Mouse (Mus musculus) hindbrain, postnatal 0 days (tissue): ENCODE results near the gene BC005537. TPM values are rescaled to one million over a fixed set of nuclear protein-coding genes. Genes with fewer than 3 reads are reported as not detected.

Experiments
- ATAC-seq: fragments of 200-750 bp; cut with Nextera tagmentation; 2 replicates; pipeline ENCODE4 v1.8.0; 2017; ENCODE audit warnings: mild to moderate bottlenecking, moderate TSS enrichment, moderate library complexity
- DNase-seq: peaks from one replicate; pipeline ENCODE4 v3.0.0-alpha.2; 2015; ENCODE audit warnings: low spot score
- H3K27ac ChIP-seq: fragments of 300-500 bp; sonication (generic); 2 replicates; pipeline ENCODE4 v1.5.1; 2014; ENCODE audit warnings: mild to moderate bottlenecking
- H3K27me3 ChIP-seq: fragments of 300-500 bp; sonication (generic); 2 replicates; pipeline ENCODE4 v1.6.1; 2014; ENCODE audit warnings: low read length, mixed read lengths; ENCODE audit not compliant: insufficient read depth
- H3K36me3 ChIP-seq: fragments of 300-500 bp; sonication (generic); 2 replicates; pipeline ENCODE4 v1.6.1; 2014; ENCODE audit warnings: low read length, mixed read lengths; ENCODE audit not compliant: insufficient read depth
- H3K4me1 ChIP-seq: fragments of 300-500 bp; sonication (generic); 2 replicates; pipeline ENCODE4 v1.6.1; 2014; ENCODE audit warnings: antibody characterized with exemption, low read length, mixed read lengths; ENCODE audit not compliant: insufficient read depth
- H3K4me2 ChIP-seq: fragments of 300-500 bp; sonication (generic); 2 replicates; pipeline ENCODE4 v1.6.1; 2014; ENCODE audit warnings: low read depth, mild to moderate bottlenecking, low read length, moderate library complexity, mixed read lengths
- H3K4me3 ChIP-seq: fragments of 300-500 bp; sonication (generic); 2 replicates; pipeline ENCODE4 v1.5.1; 2014; ENCODE audit warnings: low read length
- H3K9ac ChIP-seq: fragments of 300-500 bp; sonication (generic); replicated peaks from 2 replicates; pipeline ENCODE4 v1.6.1; 2014; ENCODE audit warnings: mild to moderate bottlenecking, low read length, moderate library complexity, mixed read lengths
- H3K9me3 ChIP-seq: fragments of 300-500 bp; sonication (generic); 2 replicates; pipeline ENCODE4 v1.6.1; 2016; ENCODE audit warnings: low read length, mixed read lengths
- CTCF ChIP-seq: IDR thresholded peaks from 2 replicates; pipeline ENCODE4 v1.5.1; 2016; ENCODE audit warnings: antibody characterized with exemption, control low read depth, low read depth
- WGBS: fragments of 180-500 bp; shearing (Covaris S2); extraction: QIAGEN DNeasy Blood & Tissue Kit; methylation state at CpG from one replicate; pipeline ENCODE4 v1.1.7; 2014; 5-methylcytosine and 5-hydroxymethylcytosine counted together
- polyA plus RNA-seq: library from polyadenylated mRNA; unstranded; fragments of >200 nt; fragmentation: Nextera tagmentation; extraction: Ambion mirVana; gene quantifications from 2 replicates; pipeline ENCODE4 v1.2.1, GENCODE M21; 2015
- total RNA-seq: library from RNA; depleted of rRNA; stranded (reverse); fragments of >200 nt; gene quantifications from 2 replicates; pipeline ENCODE4 v1.2.3, GENCODE M21; 2014

BC005537 gene
- total and polyA plus RNA-seq, 2 experiments from 2014 or later = 16.4 to 39.2 TPM

GRCm38 (mm10) chr13:24812521-24812920 lies 11.1 kb downstream of the BC005537 start:
- no peak overlapping the region for H3K4me3 ChIP-seq
- H3K36me3 ChIP-seq = peaks cover 41% of the 10 kb centered on the region
- WGBS = 90% methylated on average over 2 of the region's 2 CpGs
- H3K4me1 ChIP-seq = no peaks in the 10 kb centered on the region
- H3K27me3 ChIP-seq = no peaks in the 10 kb centered on the region
- H3K4me2 ChIP-seq = no peak overlapping the region
- no peak for TF ChIP-seq CTCF
- no peak overlapping the region for H3K9ac ChIP-seq
- no peak overlapping the region for H3K27ac ChIP-seq
- ATAC-seq (no peak), DNase-seq (no peak)
- no peaks in the 10 kb centered on the region for H3K9me3 ChIP-seq

GRCm38 (mm10) chr13:24814616-24815015 lies 13.2 kb downstream of the BC005537 start:
- peaks cover 49% of the 10 kb centered on the region for H3K36me3 ChIP-seq
- no peak overlapping the region for H3K27ac ChIP-seq
- no peak for DNase-seq
- 85% methylated on average over 1 of the region's 1 CpGs for WGBS
- no peak overlapping the region for H3K4me2 ChIP-seq
- H3K4me3 ChIP-seq = no peak overlapping the region
- H3K4me1 ChIP-seq = no peaks in the 10 kb centered on the region
- no peaks in the 10 kb centered on the region for H3K27me3 ChIP-seq
- H3K9me3 ChIP-seq = no peaks in the 10 kb centered on the region
- no peak overlapping the region for H3K9ac ChIP-seq
- TF ChIP-seq CTCF = no peak
- no peak for ATAC-seq

GRCm38 (mm10) chr13:24816125-24817092 lies 15.0 kb downstream of the BC005537 start:
- no peak overlapping the region for H3K9ac ChIP-seq
- ATAC-seq = peak; percentile 73
- no peak overlapping the region for H3K4me2 ChIP-seq
- H3K4me3 ChIP-seq = no peak overlapping the region
- no peaks in the 10 kb centered on the region for H3K27me3 ChIP-seq
- DNase-seq = no peak
- no peak for TF ChIP-seq CTCF
- H3K4me1 ChIP-seq = no peaks in the 10 kb centered on the region
- H3K9me3 ChIP-seq = no peaks in the 10 kb centered on the region
- 72% methylated on average over 4 of the region's 4 CpGs for WGBS
- no peak overlapping the region for H3K27ac ChIP-seq
- H3K36me3 ChIP-seq = peaks cover 37% of the 10 kb centered on the region

GRCm38 (mm10) chr13:24819931-24820330 lies 18.5 kb downstream of the BC005537 start:
- Histone ChIP-seq H3K36me3 (peaks cover 25% of the 10 kb centered on the region; the same call in 1 of the 2 replicates), H3K9me3 (no peaks in the 10 kb centered on the region), H3K27ac (no peak overlapping the region), H3K27me3 (no peaks in the 10 kb centered on the region), H3K4me2 (no peak overlapping the region), H3K4me1 (no peaks in the 10 kb centered on the region), H3K9ac (no peak overlapping the region), H3K4me3 (no peak overlapping the region)
- no peak for ATAC-seq
- DNase-seq = no peak
- no peak for TF ChIP-seq CTCF
- 77% methylated on average over 1 of the region's 1 CpGs for WGBS

GRCm38 (mm10) chr13:24822663-24823343 lies 21.3 kb downstream of the BC005537 start:
- no peak for DNase-seq
- 88% methylated on average over 16 of the region's 16 CpGs for WGBS

GRCm38 (mm10) chr13:24824647-24825046 lies 23.2 kb downstream of the BC005537 start:
- Histone ChIP-seq H3K27me3 (no peaks in the 10 kb centered on the region), H3K36me3 (peaks cover 3% of the 10 kb centered on the region; the same call in 1 of the 2 replicates), H3K4me3 (no peak overlapping the region), H3K4me2 (no peak overlapping the region), H3K9me3 (no peaks in the 10 kb centered on the region), H3K9ac (no peak overlapping the region), H3K4me1 (no peaks in the 10 kb centered on the region), H3K27ac (no peak overlapping the region)
- TF ChIP-seq CTCF = no peak
- WGBS = 97% methylated on average over 4 of the region's 4 CpGs
- ATAC-seq (no peak), DNase-seq (no peak)

More at GRCm38 (mm10) chr13:24822663-24823343, 21.3 kb downstream of the BC005537 start:
- Histone ChIP-seq H3K36me3 (peaks cover 13% of the 10 kb centered on the region; the same call in 1 of the 2 replicates), H3K4me2 (no peak overlapping the region), H3K9me3 (no peaks in the 10 kb centered on the region), H3K4me3 (no peak overlapping the region), H3K9ac (no peak overlapping the region), H3K27ac (no peak overlapping the region), H3K27me3 (no peaks in the 10 kb centered on the region), H3K4me1 (no peaks in the 10 kb centered on the region)
- TF ChIP-seq CTCF = no peak
- no peak for ATAC-seq
